Mouse (Mus musculus) A20 (cell line): ENCODE data around the gene Ptgir.
"Not testable (repeated sequence)": the region's sequence is repeated elsewhere in the genome, so short reads cannot be mapped to it uniquely, and the experiment has no call there.

ENCODE experiments used
- DNase-seq: peaks from one replicate; pipeline ENCODE4 v3.0.0-alpha.2; 2011; ENCODE audit warnings: low read depth, low spot score

Gene Ptgir

DNA sequence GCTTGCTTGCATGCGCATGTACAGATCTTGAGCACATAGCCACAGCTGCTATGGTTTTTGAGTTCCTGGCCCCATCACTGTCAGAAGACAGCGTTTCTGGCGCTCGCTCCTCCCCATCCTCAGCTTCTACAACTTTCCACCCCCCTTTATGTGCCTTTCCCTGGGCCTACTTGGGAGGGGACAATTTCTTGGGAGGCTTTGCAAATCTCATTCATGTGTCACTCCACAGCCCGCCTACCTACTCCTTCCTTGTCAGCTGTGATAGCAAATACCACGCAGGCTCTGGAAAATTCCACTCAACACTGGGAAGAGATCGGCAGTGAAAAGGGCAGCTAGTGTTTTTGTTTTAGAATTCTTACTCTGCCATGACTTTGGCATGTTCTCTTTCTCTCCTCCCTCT lies 34.0 kb downstream of the Ptgir start:
- no peak for DNase-seq

DNA sequence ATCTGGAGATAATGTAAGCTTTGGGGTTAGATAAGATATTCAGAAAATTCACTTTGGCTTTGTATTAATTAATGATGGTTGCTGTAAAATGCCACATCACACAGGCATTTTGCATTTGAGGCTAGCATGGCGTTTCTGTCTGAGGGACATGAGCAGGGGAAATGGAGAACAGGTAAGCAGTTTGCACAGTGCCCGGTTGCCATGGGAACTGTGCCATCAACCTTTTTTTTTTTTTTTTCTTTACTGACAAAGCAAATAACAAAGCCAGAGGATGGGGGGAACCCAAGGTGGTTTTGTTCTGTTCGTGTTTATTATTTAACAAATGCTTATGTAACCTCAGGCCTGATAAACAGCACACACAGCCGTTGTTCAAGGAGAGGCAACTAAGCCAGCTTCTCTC lies 36.6 kb downstream of the Ptgir start:
- DNase-seq, result no peak

DNA sequence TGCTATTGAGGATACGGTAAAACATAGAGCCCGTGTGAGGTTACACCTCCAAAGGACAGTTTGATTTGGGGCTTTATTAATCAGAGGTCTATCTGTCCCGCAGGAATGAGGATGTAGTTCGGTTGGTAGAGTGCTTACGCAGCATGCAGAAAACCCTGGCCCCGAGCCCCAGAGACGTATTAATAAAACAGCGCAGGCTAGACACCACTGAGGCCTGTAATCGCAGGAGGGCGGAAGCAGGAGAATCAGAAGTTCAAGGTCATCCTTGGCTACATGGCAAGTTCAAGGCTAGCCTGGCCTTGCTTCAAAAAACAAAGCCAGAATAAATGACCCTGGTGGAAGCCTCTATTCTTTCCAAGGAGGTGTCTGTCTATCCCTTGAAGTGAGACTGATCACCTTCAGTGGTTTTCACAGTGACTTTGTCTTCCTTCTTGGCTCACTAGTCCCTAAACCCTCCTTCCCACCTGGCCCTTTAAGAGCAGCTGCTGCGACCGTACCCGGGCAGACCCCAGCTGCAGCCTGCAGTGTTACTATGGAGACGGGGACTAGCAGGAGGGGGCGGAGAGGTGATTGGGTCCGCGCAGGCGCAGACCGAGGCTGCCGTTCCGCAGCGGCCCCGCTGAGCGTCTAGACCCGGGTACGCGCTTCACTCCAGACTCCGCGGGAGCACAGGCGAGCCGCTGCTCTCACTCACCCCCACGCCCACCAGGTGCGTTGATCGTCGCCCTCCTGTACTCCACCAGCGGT lies 37.9 kb downstream of the Ptgir start, which contains the start of gene Pnmal2:
Gene Pnmal2 (plus strand): TSS at position 622 of the 747 bp plus-strand sequence.
- no peak for DNase-seq

GRCm38 (mm10) chr7:16944808-16945315 lies 38.6 kb downstream of the Ptgir start:
- no peak for DNase-seq

- DNase-seq, result no peak
Measured at GRCm38 (mm10) chr7:16945419-16945818, 39.1 kb downstream of the Ptgir start.

DNA sequence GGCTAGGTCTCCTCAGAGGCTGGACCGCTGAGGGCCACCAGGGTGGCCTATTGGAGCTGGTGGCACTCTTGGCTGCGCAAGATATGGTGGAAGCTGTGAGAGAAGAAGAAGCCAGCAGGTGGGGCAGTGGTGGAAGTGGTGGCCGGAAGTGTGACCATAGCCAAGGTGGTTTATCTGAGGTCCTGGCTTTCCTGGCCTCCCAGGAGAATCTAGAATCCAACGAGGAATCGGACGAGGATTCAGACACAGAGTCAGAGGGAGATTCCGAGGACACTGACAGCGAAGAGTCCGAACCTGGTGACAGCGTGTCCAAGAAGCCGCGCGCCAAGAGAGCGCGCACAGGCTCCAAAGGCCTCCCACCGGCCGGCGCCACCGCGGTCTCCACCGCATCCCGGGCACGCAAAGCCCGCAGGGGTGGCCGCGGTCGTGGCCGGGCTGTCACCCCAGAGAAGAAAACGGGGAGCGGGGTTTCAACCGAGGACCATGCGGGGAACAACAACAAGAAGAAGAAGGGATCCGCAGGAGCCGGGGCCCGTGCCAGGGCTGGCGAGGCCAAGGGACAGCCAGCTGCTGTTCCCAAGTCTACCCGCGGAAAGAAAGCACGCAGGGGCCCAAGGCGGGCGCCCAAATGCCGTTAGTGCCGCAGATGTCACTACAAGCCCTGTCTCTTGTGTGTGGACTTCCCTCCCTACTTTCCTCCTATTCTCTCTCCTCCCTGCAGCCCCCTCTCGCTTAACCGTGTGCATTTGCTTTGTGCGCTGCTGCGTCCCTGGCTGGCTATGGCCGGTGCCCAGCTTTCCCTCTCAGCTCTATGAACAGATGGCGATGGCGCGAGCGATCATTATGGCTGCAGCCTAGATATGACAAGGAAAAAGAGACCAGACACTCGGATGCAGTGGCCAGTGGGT lies 40.4 kb downstream of the Ptgir start:
- DNase-seq, result no peak

- DNase-seq, result no peak
Measured at GRCm38 (mm10) chr7:16947349-16947895, 41.1 kb downstream of the Ptgir start.

DNA sequence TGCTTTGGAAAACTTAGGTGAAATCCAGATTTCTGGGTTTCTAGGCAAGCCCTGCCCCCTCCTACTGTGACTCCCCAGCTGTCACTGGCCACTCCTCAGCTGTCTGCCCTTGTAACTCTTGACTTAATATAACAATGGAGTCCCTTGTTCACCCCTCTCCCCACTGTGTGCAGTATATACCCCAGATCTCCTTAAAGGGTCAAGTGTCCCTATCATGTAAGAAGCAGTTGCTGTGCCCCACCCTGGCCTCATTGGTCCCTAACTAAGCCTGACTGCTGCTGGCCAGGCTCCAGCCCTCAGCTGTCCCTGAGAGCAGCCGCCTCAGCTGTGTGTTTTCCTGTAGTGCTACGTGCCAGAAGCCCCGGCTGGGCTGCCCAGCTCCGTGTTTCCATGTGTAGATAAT lies 41.7 kb downstream of the Ptgir start:
- DNase-seq, result no peak

DNA sequence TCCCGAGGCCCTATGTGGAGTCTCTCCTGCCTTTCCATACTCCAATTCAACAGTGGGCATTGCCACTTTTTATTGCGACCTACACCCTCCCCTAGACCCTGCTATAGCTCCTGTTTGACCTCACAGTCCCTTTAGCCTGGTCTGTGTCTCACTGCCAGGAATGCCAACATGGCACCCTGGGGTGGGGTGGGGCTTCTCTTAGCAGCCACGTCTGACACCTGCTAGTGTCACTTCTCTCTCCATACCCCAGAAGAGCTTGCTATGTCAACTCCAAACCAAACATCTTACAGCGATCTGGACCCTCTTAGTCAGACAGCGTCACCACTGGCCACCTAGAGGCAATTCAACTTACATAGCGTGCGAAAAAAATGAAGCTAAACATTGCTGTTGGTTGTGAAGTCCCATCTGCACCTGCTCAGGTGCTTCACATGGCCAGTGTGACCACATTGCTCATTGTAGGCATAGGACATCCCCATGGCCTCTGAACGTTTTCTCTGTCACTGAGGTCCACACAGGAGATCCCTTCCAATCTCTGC lies 42.7 kb downstream of the Ptgir start:
- no peak for DNase-seq

- peak; percentile 88 for DNase-seq
Measured at GRCm38 (mm10) chr7:16949908-16950841, 43.9 kb downstream of the Ptgir start.

GRCm38 (mm10) chr7:16950861-16951635 lies 44.8 kb downstream of the Ptgir start:
- peak; percentile 96 for DNase-seq

- DNase-seq, result not testable (repeated sequence)
Measured at GRCm38 (mm10) chr7:16953776-16954175, 47.5 kb downstream of the Ptgir start.

DNA sequence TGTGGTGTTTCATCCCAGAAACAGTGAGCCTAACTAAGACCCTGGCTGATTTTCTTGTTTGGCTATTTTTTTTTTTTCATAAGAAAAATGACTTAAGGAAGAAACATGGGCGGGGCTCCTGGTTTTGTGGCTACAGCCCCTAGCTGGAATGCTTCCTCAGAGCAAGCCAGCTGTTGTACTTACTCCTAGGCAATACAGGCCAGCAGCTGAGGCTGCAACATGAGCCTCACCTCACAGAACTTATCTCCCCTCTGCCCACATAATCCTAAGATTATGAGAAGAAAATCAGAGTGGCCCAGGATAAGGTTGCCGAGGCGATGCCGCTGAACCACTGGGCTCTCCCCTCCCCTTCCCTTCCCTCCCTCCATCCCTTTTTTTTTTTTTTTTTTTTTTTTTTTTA lies 49.4 kb downstream of the Ptgir start:
- DNase-seq, result no peak

GRCm38 (mm10) chr7:16956410-16957265 lies 50.3 kb downstream of the Ptgir start:
- no peak for DNase-seq

- DNase-seq, result no peak
Measured at GRCm38 (mm10) chr7:16959539-16960187, 53.4 kb downstream of the Ptgir start, which contains the start of gene Pnmal1. TSS of gene Pnmal1 (plus strand) at chr7:16959679.
